Mouse (Mus musculus) thymus, postnatal 36 days (tissue): ENCODE results near the gene Gm5155.
"Not testable (repeated sequence)": the region's sequence is repeated elsewhere in the genome, so short reads cannot be mapped to it uniquely, and the experiment has no call there.

Experiments used
- DNase-seq, 2 experiments: peaks; one replicate each; pipeline ENCODE4 v3.0.0; 2022; ENCODE audit warnings: mixed read lengths in 2 of 2

The Gm5155 gene

DNA sequence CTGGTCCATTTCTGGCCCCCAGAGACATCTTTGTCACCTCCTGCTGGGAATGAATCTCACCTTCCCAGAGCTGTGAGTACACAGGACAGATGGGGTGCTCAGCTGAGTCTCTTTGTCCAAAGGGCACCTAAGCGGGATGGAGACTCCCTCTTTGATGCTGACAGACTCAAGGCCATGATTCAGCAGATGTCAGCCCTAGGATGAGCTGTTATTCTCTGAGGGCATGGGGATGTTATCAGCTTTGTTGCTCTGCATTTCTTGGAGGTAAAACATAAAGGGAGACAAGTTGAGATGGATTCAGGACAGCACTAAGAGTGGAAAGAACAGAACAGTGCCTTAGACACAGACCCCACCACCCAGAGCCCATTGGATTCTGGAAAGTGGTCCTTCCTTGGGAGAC, at the start of gene Gm5155:
Gene Gm5155 (plus strand): TSS at position 301 of the 400 bp plus-strand sequence.
- no peak for DNase-seq

DNA sequence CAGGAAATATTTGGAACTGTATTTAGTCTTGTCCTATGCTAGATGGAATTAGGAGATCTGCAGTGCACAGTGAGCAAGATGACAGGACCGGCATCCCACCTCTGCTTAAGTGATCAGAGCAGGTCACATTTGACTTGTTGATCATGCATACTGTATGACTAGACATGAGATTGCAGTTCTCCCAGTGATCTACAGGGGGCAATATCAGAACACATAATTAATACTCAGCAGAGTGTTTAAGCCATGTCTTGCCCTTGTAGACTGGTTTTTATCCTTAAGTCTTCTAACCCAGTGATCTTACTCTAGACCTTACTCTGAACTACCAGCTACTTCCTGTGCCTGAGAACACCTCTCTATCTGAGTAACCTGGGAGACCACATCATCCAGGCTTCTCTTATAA, 791 bp upstream of the Gm5155 start:
- no peak for DNase-seq

DNA sequence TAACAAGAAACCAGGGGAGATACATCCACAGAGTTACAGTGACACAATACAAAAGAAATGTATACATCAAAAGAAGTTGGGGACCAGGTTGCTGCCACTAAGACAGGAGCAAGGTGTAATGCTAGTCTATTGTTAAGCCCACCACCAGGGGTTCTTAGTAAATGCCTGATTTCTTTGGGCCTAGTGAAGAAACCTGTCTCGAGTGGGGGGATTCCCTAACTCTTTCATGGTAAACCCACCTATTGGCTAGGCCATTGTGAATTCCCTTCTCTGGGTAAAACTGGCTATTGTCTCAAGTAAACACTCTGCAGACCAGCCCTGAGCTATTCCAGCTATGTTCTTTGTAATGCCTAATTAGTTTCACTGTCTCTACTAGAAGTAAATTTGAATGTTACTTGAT, 23.8 kb downstream of the Gm5155 start:
- DNase-seq: not testable (repeated sequence)

DNA sequence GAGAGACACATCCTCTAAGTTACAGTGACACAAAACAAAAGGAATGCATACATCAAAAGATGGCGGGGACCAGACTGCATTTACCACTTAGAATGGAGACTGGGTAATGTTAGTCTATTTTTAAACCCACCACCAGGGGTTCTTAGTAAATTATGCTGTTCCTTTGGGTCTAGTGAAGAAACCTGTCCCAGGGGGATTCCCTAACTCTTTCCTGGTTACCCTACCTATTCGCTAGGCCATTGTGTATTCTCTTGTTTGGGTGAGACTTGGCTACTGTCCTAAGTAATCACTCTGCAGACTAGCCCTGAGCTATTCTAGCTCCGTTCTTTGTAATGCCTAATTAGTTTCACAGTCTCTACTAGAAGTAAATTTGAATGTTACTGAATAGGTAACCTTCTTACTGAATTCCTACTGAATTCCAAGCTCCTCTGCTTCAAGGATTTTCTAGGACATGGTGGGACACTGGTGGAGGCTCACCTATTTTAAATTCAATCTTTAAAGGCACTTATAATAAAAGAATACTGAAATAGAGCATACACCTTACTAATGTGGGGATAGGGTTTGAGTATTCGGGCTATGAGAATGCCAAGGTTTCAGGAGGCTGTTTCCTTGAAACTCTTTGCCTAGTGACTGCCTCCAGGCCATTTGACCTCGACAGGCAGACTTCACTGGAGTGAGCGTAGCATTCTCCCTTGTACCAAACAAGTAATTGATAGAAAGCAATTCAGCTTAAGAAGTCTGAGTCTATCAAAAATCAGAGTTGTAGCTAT, 31.8 kb downstream of the Gm5155 start:
- DNase-seq: no peak
